Mouse (Mus musculus): ENCODE data around the gene Fzr1. TPM values are rescaled to one million over a fixed set of nuclear protein-coding genes. Genes with fewer than 3 reads are reported as not detected.

Fzr1 gene
- polyA plus RNA-seq, 1 experiment from 2014 or later, result 146 TPM

- Histone ChIP-seq H3K9me3 (replicated peaks) (no peaks in the 10 kb centered on the region), H3K4me2 (no peak overlapping the region), H3K27me3 (replicated peaks) (no peaks in the 10 kb centered on the region; the same call in 1 of the 2 replicates), H3K36me3 (peaks cover 12% of the 10 kb centered on the region; the same call in 1 of the 2 replicates), H3K4me3 (replicated peaks) (no peak overlapping the region), H3K27ac (replicated peaks) (no peak overlapping the region), H3K4me1 (peaks cover 56% of the 10 kb centered on the region), H3K9ac (replicated peaks) (no peak overlapping the region)
- 83% methylated on average over 5 of the region's 5 CpGs for WGBS
- ATAC-seq (ENCODE audit: low FRiP score), result no peak
Measured at GRCm38 (mm10) chr10:81421797-81422100, 43.4 kb upstream of the Fzr1 start.

DNA sequence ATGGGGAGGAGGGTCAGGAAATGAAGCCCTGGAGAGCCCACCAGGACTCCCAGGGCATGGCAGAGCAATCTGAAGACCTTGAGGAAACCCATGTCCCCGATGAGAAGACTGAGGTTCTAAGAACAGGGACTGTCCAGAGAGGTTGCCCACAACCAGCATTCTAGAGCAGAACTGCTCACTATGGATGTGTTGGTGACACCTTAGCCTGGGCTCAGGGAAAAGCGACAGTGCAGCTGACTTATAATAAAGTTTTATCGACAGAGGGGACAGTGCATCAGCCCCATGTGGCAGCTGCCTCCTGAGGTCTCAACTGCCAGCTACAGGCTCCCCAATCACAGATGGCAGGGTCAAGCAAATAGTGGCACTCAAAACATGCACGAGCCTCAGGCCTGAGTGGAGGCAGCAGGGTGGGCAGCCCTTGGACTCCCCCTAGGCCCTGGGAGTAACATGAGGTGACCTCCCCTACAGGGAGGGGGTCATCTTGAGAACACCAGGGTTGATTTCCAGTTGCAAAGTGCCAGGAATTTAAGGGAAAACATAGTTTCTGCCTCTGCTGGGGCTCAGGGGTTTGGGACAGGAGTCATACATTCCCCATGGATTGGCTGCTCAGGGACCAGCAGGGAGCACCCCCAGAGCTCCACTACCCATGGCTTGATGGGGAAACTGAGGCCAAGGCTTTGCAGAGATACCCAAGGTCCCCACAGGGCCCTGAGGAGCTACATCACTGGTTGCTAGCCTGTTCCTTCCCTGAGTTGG, 42.9 kb upstream of the Fzr1 start:
- ATAC-seq (ENCODE audit: low FRiP score), result no peak
- H3K4me3 ChIP-seq (replicated peaks), result no peak overlapping the region
- H3K36me3 ChIP-seq, result peaks cover 12% of the 10 kb centered on the region; the same call in 1 of the 2 replicates
- 80% methylated on average over 4 of the region's 4 CpGs for WGBS
- no peak overlapping the region for H3K9ac ChIP-seq (replicated peaks)
- peaks cover 56% of the 10 kb centered on the region for H3K4me1 ChIP-seq
- H3K9me3 ChIP-seq (replicated peaks), result no peaks in the 10 kb centered on the region
- no peak overlapping the region for H3K27ac ChIP-seq (replicated peaks)
- H3K4me2 ChIP-seq, result no peak overlapping the region
- no peaks in the 10 kb centered on the region; the same call in 1 of the 2 replicates for H3K27me3 ChIP-seq (replicated peaks)

DNA sequence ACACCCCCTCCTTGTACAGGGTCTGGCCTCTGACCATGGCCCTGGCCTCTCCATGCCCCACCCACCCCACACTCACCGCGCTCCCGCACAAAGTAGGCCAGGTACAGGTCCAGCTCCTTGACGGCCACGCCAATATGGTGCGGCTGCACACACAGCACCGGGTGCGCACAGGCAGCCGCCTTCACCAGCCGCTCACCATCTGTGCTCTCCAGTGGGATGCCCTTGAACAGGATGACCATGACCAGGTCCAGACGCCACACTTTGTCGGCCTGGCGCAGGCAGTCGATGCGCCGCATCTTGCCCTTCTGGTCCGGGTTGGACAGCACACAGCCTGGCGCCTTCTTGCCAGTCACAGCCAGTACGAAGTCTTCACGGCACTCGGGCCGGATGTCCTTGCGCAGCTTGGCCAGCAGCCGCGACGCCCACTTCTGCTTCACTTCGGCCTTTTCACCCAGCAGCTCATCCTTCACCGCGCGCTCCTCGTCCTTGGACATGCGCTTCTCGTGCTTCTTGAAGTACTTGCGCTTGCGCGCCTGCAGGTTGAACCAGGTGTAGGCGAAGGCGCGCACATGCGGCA, 42.0 kb upstream of the Fzr1 start:
- no peak for ATAC-seq (ENCODE audit: low FRiP score)
- peaks cover 56% of the 10 kb centered on the region for H3K4me1 ChIP-seq
- no peak overlapping the region for H3K4me3 ChIP-seq (replicated peaks)
- H3K36me3 ChIP-seq, result peaks cover 12% of the 10 kb centered on the region; the same call in 1 of the 2 replicates
- WGBS, result 87% methylated on average over 40 of the region's 40 CpGs
- no peak overlapping the region for H3K27ac ChIP-seq (replicated peaks)
- H3K9ac ChIP-seq (replicated peaks), result no peak overlapping the region
- H3K9me3 ChIP-seq (replicated peaks), result no peaks in the 10 kb centered on the region
- H3K4me2 ChIP-seq, result no peak overlapping the region
- H3K27me3 ChIP-seq (replicated peaks), result no peaks in the 10 kb centered on the region

DNA sequence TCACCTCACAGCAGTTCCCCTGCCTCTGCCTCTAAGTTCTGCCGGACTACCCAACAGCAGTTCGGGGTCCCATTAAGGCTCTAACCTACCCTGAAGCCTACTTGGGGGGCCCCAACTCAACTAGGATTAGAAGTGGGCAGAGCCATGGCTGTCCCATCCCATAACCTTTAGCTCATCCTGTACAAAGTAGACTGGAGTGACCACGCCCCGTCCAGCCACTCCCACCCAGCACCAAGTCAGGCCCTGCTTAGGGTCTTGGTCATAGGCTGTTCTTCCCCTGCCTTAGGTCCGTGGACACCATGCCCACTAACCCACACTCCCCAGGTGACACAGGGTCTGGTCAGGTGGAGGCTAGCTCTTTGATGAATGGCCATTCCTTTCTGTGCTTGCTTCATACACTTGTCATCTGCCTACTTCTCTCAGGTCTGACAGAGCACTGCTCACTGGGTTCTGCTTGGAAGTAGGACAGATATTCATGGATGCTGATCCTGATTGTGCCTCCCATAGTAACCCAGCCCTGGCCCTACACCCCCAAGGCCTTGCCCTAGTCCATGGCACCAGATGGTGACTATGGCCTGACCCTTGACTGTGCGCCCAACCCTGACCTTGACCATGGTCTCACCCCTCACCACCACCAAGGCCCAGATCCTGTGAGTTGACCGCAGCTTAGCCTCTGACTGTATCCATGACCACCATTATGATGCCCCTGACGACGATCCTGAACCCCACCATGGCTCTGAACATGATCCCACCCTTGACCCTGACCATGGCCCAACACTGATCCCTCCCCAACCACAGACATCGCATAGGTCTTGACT, 41.0 kb upstream of the Fzr1 start:
- H3K27me3 ChIP-seq (replicated peaks), result no peaks in the 10 kb centered on the region
- no peaks in the 10 kb centered on the region for H3K9me3 ChIP-seq (replicated peaks)
- 94% methylated on average over 10 of the region's 10 CpGs for WGBS
- no peak for ATAC-seq (ENCODE audit: low FRiP score)
- no peak overlapping the region for H3K4me2 ChIP-seq
- no peak overlapping the region for H3K4me3 ChIP-seq (replicated peaks)
- H3K4me1 ChIP-seq, result peaks cover 54% of the 10 kb centered on the region
- H3K9ac ChIP-seq (replicated peaks), result no peak overlapping the region
- no peak overlapping the region for H3K27ac ChIP-seq (replicated peaks)
- H3K36me3 ChIP-seq, result peaks cover 12% of the 10 kb centered on the region; the same call in 1 of the 2 replicates

- Histone ChIP-seq H3K4me2 (no peak overlapping the region), H3K36me3 (peaks cover 12% of the 10 kb centered on the region; the same call in 1 of the 2 replicates), H3K27ac (replicated peaks) (no peak overlapping the region), H3K4me1 (peaks cover 57% of the 10 kb centered on the region), H3K9me3 (replicated peaks) (no peaks in the 10 kb centered on the region), H3K4me3 (replicated peaks) (no peak overlapping the region), H3K9ac (replicated peaks) (no peak overlapping the region), H3K27me3 (replicated peaks) (no peaks in the 10 kb centered on the region)
- 46% methylated on average over 11 of the region's 11 CpGs for WGBS
- ATAC-seq (ENCODE audit: low FRiP score), result no peak
Measured at GRCm38 (mm10) chr10:81418216-81419070, 40.1 kb upstream of the Fzr1 start.

GRCm38 (mm10) chr10:81417227-81418215, 39.2 kb upstream of the Fzr1 start:
- Histone ChIP-seq H3K27me3 (replicated peaks) (no peaks in the 10 kb centered on the region), H3K9ac (replicated peaks) (peak overlapping the region; percentile 20; the same call in 1 of the 2 replicates), H3K9me3 (replicated peaks) (no peaks in the 10 kb centered on the region), H3K36me3 (peaks cover 12% of the 10 kb centered on the region; the same call in 1 of the 2 replicates), H3K27ac (replicated peaks) (peak overlapping the region; percentile 72), H3K4me1 (peaks cover 65% of the 10 kb centered on the region), H3K4me3 (replicated peaks) (peak overlapping the region; percentile 19; the same call in 1 of the 2 replicates), H3K4me2 (peak overlapping the region; percentile 50)
- 51% methylated on average over 12 of the region's 12 CpGs for WGBS
- no peak for ATAC-seq (ENCODE audit: low FRiP score)

- WGBS, result 1% methylated on average over 24 of the region's 26 CpGs
- Histone ChIP-seq H3K9ac (replicated peaks) (0 out of 2 replicates have a peak overlapping the region, but pooled peaks have one; percentile 20), H3K4me1 (peaks cover 73% of the 10 kb centered on the region), H3K4me3 (replicated peaks) (peak overlapping the region; percentile 19; the same call in 1 of the 2 replicates), H3K9me3 (replicated peaks) (no peaks in the 10 kb centered on the region), H3K27me3 (replicated peaks) (no peaks in the 10 kb centered on the region), H3K27ac (replicated peaks) (peak overlapping the region; percentile 72), H3K36me3 (peaks cover 12% of the 10 kb centered on the region; the same call in 1 of the 2 replicates), H3K4me2 (peak overlapping the region; percentile 50)
- ATAC-seq (ENCODE audit: low FRiP score), result peak; percentile 67
Measured at GRCm38 (mm10) chr10:81416581-81417226, 38.4 kb upstream of the Fzr1 start.

DNA sequence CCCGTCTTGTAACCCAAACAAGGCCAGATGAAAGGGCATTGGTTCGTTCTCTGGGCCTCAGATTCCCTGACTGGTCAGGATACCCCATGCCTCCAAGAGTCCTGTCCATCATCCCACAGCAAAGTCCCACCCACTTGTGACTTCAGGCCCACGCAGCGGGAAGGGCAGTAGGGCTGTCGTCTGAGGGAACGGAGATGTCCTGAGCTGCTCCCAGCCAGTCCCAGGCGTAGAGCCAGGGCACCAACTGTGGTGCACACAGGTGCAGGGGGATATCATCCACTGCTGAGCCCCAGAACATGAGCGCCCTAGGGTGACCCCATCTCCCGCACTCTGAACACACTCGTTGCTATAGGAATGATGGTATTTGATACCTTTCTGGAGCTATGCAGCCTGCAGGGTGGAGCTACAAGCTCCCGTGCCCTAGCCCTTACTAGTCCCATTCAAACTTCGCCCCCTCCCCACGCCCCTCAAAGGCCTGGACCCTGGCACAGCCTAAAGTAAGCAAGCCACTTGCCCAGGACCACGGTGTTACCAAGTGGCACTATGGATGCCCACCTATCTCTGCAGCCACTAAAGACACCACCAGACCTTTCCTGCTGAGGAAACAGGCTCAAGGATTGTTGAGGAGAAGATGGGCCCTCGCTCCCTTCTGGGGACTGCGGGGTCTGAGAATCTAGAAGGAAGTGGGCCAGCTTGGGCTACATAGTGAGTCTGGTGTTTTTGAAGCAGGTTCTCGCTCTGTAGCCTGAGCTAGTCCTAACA, 37.4 kb upstream of the Fzr1 start:
- Histone ChIP-seq H3K9ac (replicated peaks) (no peak overlapping the region), H3K4me1 (peaks cover 83% of the 10 kb centered on the region), H3K27ac (replicated peaks) (peak overlapping the region; percentile 72; the same call in 1 of the 2 replicates), H3K27me3 (replicated peaks) (no peaks in the 10 kb centered on the region), H3K4me3 (replicated peaks) (no peak overlapping the region), H3K4me2 (no peak overlapping the region), H3K36me3 (peaks cover 12% of the 10 kb centered on the region; the same call in 1 of the 2 replicates), H3K9me3 (replicated peaks) (no peaks in the 10 kb centered on the region)
- WGBS, result 70% methylated on average over 17 of the region's 17 CpGs
- ATAC-seq (ENCODE audit: low FRiP score), result no peak

DNA sequence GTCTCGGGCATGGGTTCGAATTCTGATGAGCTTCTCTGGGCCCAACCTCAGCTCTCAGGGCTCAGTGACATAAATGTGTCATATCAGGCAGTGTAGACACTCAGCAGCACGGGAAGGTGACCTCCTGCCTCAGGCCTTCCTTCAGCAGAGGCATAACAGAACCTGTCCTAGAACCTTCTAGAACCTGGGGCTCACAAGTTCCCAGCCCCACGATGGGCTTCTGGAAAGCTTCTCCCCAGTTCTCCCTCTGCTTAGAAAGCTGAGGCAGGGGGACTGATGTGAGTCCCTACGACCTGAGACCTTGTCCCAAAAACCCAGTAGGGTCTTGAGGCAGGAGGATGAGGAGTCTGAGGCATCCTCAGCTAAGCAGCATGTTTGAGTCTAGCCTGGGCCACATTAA, 36.8 kb upstream of the Fzr1 start:
- H3K27me3 ChIP-seq (replicated peaks), result no peaks in the 10 kb centered on the region
- H3K27ac ChIP-seq (replicated peaks), result no peak overlapping the region
- no peak for ATAC-seq (ENCODE audit: low FRiP score)
- 77% methylated on average over 5 of the region's 5 CpGs for WGBS
- H3K4me1 ChIP-seq, result peaks cover 84% of the 10 kb centered on the region
- H3K9ac ChIP-seq (replicated peaks), result no peak overlapping the region
- no peak overlapping the region for H3K4me2 ChIP-seq
- H3K9me3 ChIP-seq (replicated peaks), result no peaks in the 10 kb centered on the region
- H3K4me3 ChIP-seq (replicated peaks), result no peak overlapping the region
- H3K36me3 ChIP-seq, result peaks cover 10% of the 10 kb centered on the region; the same call in 1 of the 2 replicates
